Mouse (Mus musculus) hindbrain, postnatal 0 days (tissue): ENCODE data around the gene Tspan9. TPM values are rescaled to one million over a fixed set of nuclear protein-coding genes. Genes with fewer than 3 reads are reported as not detected.

Source experiments
- ATAC-seq: fragments of 200-750 bp; cut with Nextera tagmentation; 2 replicates; pipeline ENCODE4 v1.8.0; 2017; ENCODE audit warnings: mild to moderate bottlenecking, moderate TSS enrichment, moderate library complexity
- DNase-seq: peaks from one replicate; pipeline ENCODE4 v3.0.0-alpha.2; 2015; ENCODE audit warnings: low spot score
- H3K27ac ChIP-seq: fragments of 300-500 bp; sonication (generic); 2 replicates; pipeline ENCODE4 v1.5.1; 2014; ENCODE audit warnings: mild to moderate bottlenecking
- H3K27me3 ChIP-seq: fragments of 300-500 bp; sonication (generic); 2 replicates; pipeline ENCODE4 v1.6.1; 2014; ENCODE audit warnings: low read length, mixed read lengths; ENCODE audit not compliant: insufficient read depth
- H3K36me3 ChIP-seq: fragments of 300-500 bp; sonication (generic); 2 replicates; pipeline ENCODE4 v1.6.1; 2014; ENCODE audit warnings: low read length, mixed read lengths; ENCODE audit not compliant: insufficient read depth
- H3K4me1 ChIP-seq: fragments of 300-500 bp; sonication (generic); 2 replicates; pipeline ENCODE4 v1.6.1; 2014; ENCODE audit warnings: antibody characterized with exemption, low read length, mixed read lengths; ENCODE audit not compliant: insufficient read depth
- H3K4me2 ChIP-seq: fragments of 300-500 bp; sonication (generic); 2 replicates; pipeline ENCODE4 v1.6.1; 2014; ENCODE audit warnings: low read depth, mild to moderate bottlenecking, low read length, moderate library complexity, mixed read lengths
- H3K4me3 ChIP-seq: fragments of 300-500 bp; sonication (generic); 2 replicates; pipeline ENCODE4 v1.5.1; 2014; ENCODE audit warnings: low read length
- H3K9ac ChIP-seq: fragments of 300-500 bp; sonication (generic); replicated peaks from 2 replicates; pipeline ENCODE4 v1.6.1; 2014; ENCODE audit warnings: mild to moderate bottlenecking, low read length, moderate library complexity, mixed read lengths
- H3K9me3 ChIP-seq: fragments of 300-500 bp; sonication (generic); 2 replicates; pipeline ENCODE4 v1.6.1; 2016; ENCODE audit warnings: low read length, mixed read lengths
- CTCF ChIP-seq: IDR thresholded peaks from 2 replicates; pipeline ENCODE4 v1.5.1; 2016; ENCODE audit warnings: antibody characterized with exemption, control low read depth, low read depth
- WGBS: fragments of 180-500 bp; shearing (Covaris S2); extraction: QIAGEN DNeasy Blood & Tissue Kit; methylation state at CpG from one replicate; pipeline ENCODE4 v1.1.7; 2014; 5-methylcytosine and 5-hydroxymethylcytosine counted together
- polyA plus RNA-seq: library from polyadenylated mRNA; unstranded; fragments of >200 nt; fragmentation: Nextera tagmentation; extraction: Ambion mirVana; gene quantifications from 2 replicates; pipeline ENCODE4 v1.2.1, GENCODE M21; 2015
- total RNA-seq: library from RNA; depleted of rRNA; stranded (reverse); fragments of >200 nt; gene quantifications from 2 replicates; pipeline ENCODE4 v1.2.3, GENCODE M21; 2014; rRNA removed

The Tspan9 gene
- total RNA-seq = 177 and 266 TPM in 2 replicates
- polyA plus RNA-seq = 70.1 and 73.8 TPM in 2 replicates

GRCm38 (mm10) chr6:128143390-128144020, at the start of gene Tspan9:
Gene Tspan9 (minus strand): TSS chr6:128143594.
- H3K27ac ChIP-seq = peak within 1 kb of the TSS; percentile 64
- peak; percentile 71 for ATAC-seq
- under 1% methylated on average over 51 of the region's 56 CpGs for WGBS

GRCm38 (mm10) chr6:128183521-128183920, 40.1 kb upstream of the Tspan9 start:
- DNase-seq (peak; percentile 49), ATAC-seq (0 out of 2 replicates have a peak, but pooled peaks have one; percentile 25)
- Histone ChIP-seq H3K4me2 (no peak overlapping the region), H3K9ac (no peak overlapping the region), H3K27me3 (no peaks in the 10 kb centered on the region), H3K4me1 (no peaks in the 10 kb centered on the region), H3K4me3 (no peak overlapping the region), H3K27ac (no peak overlapping the region), H3K9me3 (no peaks in the 10 kb centered on the region), H3K36me3 (no peaks in the 10 kb centered on the region)
- peak; percentile 57 for TF ChIP-seq CTCF
- 39% methylated on average over 2 of the region's 2 CpGs for WGBS

More at GRCm38 (mm10) chr6:128143390-128144020, at the start of gene Tspan9:
- H3K4me3 ChIP-seq = peak within 1 kb of the TSS; percentile 67
- peak within 1 kb of the TSS; percentile 65 for H3K9ac ChIP-seq
- H3K4me1 ChIP-seq = 0 out of 2 replicates have a peak, but pooled peaks cover 3% of the 10 kb centered on the region
- TF ChIP-seq CTCF = peak; percentile 23; the same call in 1 of the 2 replicates
- H3K9me3 ChIP-seq = no peaks in the 10 kb centered on the region
- H3K27me3 ChIP-seq = no peaks in the 10 kb centered on the region
- no peaks in the 10 kb centered on the region for H3K36me3 ChIP-seq
- peak within 1 kb of the TSS; percentile 94 for H3K4me2 ChIP-seq
- peak; percentile 70 for DNase-seq

- Histone ChIP-seq H3K27ac (no peak overlapping the region), H3K9me3 (no peaks in the 10 kb centered on the region), H3K36me3 (no peaks in the 10 kb centered on the region), H3K4me2 (no peak overlapping the region), H3K4me3 (no peak overlapping the region), H3K27me3 (no peaks in the 10 kb centered on the region), H3K9ac (no peak overlapping the region), H3K4me1 (no peaks in the 10 kb centered on the region)
- no peak for TF ChIP-seq CTCF
- DNase-seq (no peak), ATAC-seq (no peak)
- WGBS = 60% methylated on average over 5 of the region's 5 CpGs
These were observed 37.8 kb upstream of the Tspan9 start for GRCm38 (mm10) chr6:128181176-128181575.

- H3K36me3 ChIP-seq = no peaks in the 10 kb centered on the region
- WGBS = 97% methylated on average over 1 of the region's 1 CpGs
- H3K9ac ChIP-seq = no peak overlapping the region
- H3K27me3 ChIP-seq = no peaks in the 10 kb centered on the region
- H3K4me3 ChIP-seq = no peak overlapping the region
- no peak overlapping the region for H3K4me2 ChIP-seq
- no peak for ATAC-seq
- no peaks in the 10 kb centered on the region for H3K9me3 ChIP-seq
- TF ChIP-seq CTCF = no peak
- H3K27ac ChIP-seq = no peak overlapping the region
- no peaks in the 10 kb centered on the region for H3K4me1 ChIP-seq
- DNase-seq = no peak
These were observed 36.3 kb upstream of the Tspan9 start for GRCm38 (mm10) chr6:128179651-128180050.

- Histone ChIP-seq H3K9me3 (no peaks in the 10 kb centered on the region), H3K27ac (no peak overlapping the region), H3K36me3 (no peaks in the 10 kb centered on the region), H3K4me2 (no peak overlapping the region), H3K27me3 (no peaks in the 10 kb centered on the region), H3K9ac (no peak overlapping the region), H3K4me3 (no peak overlapping the region), H3K4me1 (no peaks in the 10 kb centered on the region)
- no peak for DNase-seq
- 75% methylated on average over 5 of the region's 5 CpGs for WGBS
- TF ChIP-seq CTCF = no peak; the same call in 1 of the 2 replicates
- ATAC-seq = no peak
These were observed 35.9 kb upstream of the Tspan9 start for GRCm38 (mm10) chr6:128179247-128179646.

- no peak for ATAC-seq
- DNase-seq = no peak
- Histone ChIP-seq H3K4me3 (no peak overlapping the region), H3K36me3 (no peaks in the 10 kb centered on the region), H3K9ac (no peak overlapping the region), H3K27me3 (no peaks in the 10 kb centered on the region), H3K27ac (no peak overlapping the region), H3K4me2 (no peak overlapping the region), H3K4me1 (no peaks in the 10 kb centered on the region), H3K9me3 (no peaks in the 10 kb centered on the region)
- TF ChIP-seq CTCF = no peak
- 92% methylated on average over 2 of the region's 2 CpGs for WGBS
These were observed 35.3 kb upstream of the Tspan9 start for GRCm38 (mm10) chr6:128178681-128179080.
